Mouse (Mus musculus) gastrocnemius, postnatal 10 days (tissue): ENCODE results near the gene Dixdc1. TPM values are rescaled to one million over a fixed set of nuclear protein-coding genes. Genes with fewer than 3 reads are reported as not detected.

Experiments used
- DNase-seq: peaks from one replicate; pipeline ENCODE4 v3.0.0; 2021; ENCODE audit warnings: mixed read lengths
- long read RNA-seq, 2 experiments: library from polyadenylated mRNA; stranded (forward); transcript quantifications; one replicate each; pipeline ENCODE4 v2.0.0; 2021
- total RNA-seq, 2 experiments: library from RNA; stranded (reverse); gene quantifications; 2 replicates each; pipeline ENCODE4 v1.2.3; 2021

Dixdc1 gene
- 1 to 10 TPM; 6.2 to 9.3 TPM for total RNA-seq
- long read RNA-seq, experiment 1, full-length matches to known transcripts: 5 of 9 reads
- long read RNA-seq, experiment 1, partial matches to known transcripts: 0 of 9 reads
- long read RNA-seq, experiment 1, other reads (novel, unspliced or antisense): 4 of 9 reads
- long read RNA-seq, experiment 2, partial matches to known transcripts: 0 of 4 reads
- long read RNA-seq, experiment 2, other reads (novel, unspliced or antisense): 4 of 4 reads

DNA sequence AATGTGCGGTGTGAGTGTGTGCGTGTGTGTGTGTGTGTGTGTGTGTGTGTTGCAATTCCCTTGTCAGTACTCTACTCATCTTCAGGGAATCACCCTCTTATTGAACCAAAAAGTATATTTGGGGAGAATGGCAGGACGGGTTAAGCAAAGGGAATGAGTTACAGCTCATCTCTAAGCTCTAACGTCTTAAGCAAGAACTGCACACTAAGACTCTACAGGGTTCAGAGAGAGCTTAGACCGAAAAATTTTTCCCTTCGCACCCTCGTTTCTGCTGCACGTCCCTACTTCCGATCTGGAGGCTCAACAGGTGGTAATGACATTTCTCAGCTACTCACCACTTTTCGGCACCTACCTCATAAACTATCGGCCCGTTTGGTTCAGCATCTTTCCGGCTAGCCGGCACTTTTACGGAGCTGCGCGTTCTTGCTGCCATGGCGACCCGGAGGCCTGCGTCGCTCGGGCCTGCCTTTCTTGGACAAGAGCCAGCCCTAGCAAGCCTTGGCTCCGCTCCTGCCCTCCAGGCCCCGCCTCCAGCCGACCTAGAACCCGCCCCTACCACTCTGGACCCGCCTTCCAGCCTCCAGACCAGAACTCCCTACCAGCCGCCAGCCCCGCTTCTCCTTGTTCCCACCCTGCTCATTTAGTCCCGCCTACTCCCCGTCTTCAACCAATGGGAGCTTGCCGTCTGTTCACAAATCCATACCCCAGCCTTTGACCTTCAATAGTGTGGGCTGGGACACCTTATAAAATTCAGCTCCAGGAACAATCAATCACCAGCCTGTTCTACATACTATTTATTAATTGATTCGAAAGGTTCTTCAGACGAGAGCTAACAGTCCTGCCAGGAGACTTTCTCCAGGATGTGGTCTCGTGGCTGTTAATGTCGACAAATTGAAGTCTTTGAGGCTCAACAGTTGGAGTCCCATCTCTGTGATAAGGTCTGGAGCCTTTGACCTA is at the start of gene Dixdc1:
Dixdc1 (minus strand) TSS at position 604 of the 957 bp plus-strand sequence.
- DNase-seq: peak; percentile 93

DNA sequence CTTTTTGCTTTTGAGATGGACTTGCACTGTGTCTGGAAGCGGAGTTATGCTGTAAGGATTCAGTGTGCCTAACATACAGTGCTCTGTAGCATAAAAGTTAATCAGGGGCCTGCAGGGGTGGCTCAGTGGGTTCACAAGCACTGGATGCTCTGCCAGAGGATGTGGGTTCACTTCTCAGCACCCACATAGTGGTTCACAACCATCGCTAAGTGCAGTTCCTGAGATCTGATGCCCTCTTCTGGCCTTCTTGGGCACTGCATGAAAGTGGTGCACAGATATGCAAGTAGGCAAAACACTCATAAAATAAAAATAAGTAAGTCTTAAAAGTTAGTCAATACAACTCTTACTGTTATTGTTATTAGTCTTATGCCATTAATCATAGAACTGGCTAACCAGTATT is 42.8 kb upstream of the Dixdc1 start:
- DNase-seq: peak; percentile 29

GRCm38 (mm10) chr9:50776162-50776760 is 36.9 kb upstream of the Dixdc1 start:
- no peak for DNase-seq

GRCm38 (mm10) chr9:50775662-50776126 is 36.4 kb upstream of the Dixdc1 start:
- peak; percentile 33 for DNase-seq

GRCm38 (mm10) chr9:50774991-50775612 is 35.8 kb upstream of the Dixdc1 start, which contains the start of the genes Alg9 and 1110032A03Rik:
Gene Alg9 (plus strand): TSS chr9:50775019.
Gene 1110032A03Rik (minus strand): TSS chr9:50775520.
- peak; percentile 90 for DNase-seq

GRCm38 (mm10) chr9:50774026-50774462 is 34.7 kb upstream of the Dixdc1 start:
- DNase-seq: no peak

- DNase-seq: no peak
Measured at GRCm38 (mm10) chr9:50770011-50770410, 30.7 kb upstream of the Dixdc1 start.

DNA sequence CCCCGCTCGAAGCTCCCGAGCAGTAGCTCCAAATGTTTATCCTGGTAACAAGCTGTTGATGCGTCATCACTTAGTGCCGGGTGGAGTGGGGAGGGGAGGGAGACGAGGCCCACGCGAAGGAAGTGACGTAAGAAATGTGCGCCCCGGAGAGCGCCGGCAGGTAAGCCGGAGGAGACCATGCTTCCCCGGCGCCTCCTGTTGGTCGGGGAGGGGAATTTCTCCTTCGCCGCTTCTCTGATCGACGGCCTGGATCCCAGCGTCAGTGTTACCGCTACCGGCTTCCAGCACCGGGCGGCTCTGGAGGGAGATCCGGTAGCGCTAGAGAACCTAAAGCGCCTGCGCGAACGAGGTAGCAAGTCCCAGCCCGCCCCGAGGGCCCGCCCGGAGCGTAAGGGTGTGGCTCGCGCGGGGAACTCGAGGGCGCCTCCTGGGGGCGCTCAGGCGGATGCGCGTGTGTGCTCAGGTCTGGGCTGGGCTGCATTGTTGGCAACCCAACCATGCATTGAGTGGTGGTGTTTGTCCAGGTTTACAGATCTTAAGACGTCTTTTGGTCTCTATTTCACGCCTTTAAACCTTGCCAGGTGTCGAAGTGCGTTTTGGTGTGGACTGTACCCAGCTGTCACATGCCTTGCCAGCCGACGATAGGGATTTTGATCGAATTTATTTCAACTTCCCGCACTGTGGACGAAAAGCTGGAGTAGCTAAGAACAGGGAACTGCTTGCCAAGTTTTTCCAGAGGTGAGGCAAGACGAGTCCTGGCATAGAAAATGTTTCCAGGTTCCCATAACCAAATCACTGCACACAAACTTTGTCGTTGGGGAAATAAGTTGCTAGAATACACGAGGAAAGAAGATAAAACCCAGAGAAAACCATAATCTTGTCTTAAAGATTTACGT is 29.0 kb upstream of the Dixdc1 start, which contains the start of gene Fdxacb1:
Fdxacb1 (plus strand) TSS at position 130 of the 896 bp plus-strand sequence.
- peak; percentile 94 for DNase-seq

DNA sequence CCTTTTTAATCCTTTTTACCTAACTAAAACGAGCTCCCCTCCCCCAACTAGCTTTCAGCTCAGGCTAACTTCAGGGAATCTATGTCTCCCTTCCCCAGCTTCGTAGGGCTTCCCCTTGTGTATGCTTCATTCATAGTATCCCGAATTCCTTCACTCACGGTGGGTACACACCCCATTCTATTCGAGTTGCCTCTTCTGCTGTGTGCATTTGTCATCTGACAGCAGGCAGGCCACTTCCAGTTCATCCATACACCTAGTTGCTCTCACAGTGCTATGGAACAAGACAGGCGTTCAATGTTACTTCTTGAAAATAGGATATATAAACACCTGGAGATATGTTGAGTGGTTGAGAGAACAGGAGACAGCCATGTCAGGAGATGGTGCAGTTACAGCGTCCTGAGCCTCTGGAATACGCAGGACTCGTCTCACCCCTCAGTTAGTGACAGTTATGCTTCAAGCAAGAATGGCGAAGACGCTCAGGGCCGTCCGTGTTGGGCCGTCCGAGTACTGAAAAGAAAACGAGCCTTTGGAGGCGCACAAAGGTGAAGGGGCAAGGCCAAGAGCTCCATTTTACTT is 28.3 kb upstream of the Dixdc1 start:
- no peak for DNase-seq

- no peak for DNase-seq
Measured at GRCm38 (mm10) chr9:50763331-50763730, 24.0 kb upstream of the Dixdc1 start.

DNA sequence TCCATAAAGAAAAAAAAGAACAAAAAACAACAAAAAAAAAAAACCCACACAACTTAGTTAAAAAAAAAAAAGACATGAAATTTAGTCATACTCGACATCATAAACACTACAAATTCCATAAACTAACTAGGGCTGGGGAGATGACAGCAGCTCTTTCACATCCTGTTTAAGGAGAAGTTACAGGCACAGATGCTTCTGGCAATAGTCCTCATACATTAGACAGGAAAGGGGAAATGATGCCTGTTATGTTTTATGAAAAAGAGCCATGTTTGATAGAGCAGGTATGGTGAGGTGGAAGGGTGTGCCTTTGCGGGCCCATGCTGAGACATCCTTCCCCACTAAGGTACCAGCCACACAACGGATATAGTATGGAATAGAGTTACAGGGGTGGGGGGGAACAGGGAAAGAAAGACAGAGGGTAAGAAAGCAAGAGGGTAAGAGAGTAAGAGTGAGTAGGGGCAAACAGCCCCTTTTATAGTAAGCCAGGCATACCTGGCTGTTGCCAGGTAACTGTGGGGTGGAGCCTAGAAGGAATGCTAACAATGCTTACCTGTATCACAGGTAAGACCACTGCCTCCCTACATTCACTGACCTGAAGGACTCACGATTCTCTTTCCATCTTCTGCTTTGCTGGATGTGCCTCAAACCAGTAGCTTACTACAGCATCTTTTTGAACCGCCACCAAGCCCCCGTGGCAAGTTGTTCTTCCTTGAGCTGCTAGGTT is 22.4 kb upstream of the Dixdc1 start:
- DNase-seq: no peak

- no peak for DNase-seq
Measured at GRCm38 (mm10) chr9:50756711-50757110, 17.4 kb upstream of the Dixdc1 start.

DNA sequence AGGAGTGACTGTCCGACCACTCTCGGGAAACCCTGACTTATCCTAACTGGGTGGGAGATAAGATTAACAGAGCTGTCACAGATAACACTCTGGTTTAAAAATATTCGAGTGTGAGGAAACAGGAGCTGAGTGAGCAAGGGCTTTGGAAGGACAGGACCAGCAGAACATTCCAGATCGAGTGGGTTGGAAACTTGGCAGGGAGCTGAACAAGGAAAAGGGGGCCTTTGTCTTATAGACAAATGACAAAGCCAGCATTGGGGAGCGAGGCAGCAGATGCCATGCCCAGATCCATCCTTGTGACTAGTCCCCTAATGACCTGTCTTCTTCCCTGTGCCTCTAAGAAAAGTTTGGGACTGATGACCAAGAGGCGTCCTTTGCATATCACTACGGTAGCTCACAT is 14.6 kb upstream of the Dixdc1 start:
- no peak for DNase-seq

DNA sequence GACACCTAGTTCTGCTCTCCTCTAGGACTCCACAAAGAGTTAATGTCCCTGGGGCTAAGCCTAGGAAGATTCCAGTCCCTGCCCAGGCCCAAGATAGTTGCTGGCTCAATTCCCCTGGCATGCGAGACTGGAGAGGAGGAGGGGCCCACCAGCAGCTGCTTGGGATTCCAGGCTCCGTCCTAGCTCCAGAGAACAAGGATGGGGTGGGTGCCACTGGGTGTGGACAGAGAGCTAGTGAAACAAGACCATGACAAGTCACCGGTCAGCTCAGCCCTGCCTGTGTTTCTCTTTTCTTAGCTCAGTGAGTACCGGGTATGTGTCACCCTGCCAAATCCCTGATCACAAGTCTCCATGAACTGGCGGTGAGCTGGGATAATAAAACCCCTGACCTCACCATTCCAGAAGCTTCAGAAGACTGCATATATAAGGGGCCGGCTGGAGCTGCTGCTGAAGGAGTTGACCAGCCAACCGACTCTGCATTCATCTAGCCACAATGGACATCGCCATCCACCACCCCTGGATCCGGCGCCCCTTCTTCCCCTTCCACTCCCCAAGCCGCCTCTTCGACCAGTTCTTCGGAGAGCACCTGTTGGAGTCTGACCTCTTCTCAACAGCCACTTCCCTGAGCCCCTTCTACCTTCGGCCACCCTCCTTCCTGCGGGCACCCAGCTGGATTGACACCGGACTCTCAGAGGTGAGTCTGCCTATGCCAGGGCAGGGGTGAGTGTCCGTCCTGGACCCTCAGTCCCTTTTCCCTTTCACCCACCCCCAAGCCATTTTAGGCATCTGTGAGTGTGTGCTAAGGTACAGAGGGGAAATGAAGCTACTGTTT is 13.7 kb upstream of the Dixdc1 start:
- DNase-seq: peak; percentile 91

GRCm38 (mm10) chr9:50752054-50752602 is 12.8 kb upstream of the Dixdc1 start, which contains the start of gene Hspb2:
Gene Hspb2 (minus strand): TSS chr9:50752354.
- peak; percentile 63 for DNase-seq

GRCm38 (mm10) chr9:50751323-50751722 is 12.0 kb upstream of the Dixdc1 start, which contains the start of gene Cryab:
Gene Cryab (plus strand): TSS chr9:50751325.
- DNase-seq: peak; percentile 28

DNA sequence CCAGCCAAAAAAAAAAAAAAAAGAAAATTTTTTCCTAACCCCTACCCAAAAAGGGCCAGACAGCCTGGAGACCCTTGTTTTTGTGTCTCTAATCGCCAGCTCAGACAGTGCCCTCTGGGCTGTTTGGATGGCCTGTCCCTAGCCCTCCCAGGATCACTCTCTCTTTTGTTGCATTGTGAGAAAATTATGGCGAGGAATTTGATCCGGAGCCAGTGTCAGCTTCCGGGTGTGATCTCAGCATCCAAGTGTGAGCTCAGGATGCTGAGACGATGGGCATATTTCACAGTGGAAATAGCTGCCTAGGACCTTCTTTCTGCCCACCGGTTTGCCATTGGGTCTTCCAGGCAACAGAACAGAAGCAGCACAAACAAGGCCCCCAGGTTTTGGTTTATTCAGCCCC is 11.4 kb upstream of the Dixdc1 start:
- no peak for DNase-seq

DNA sequence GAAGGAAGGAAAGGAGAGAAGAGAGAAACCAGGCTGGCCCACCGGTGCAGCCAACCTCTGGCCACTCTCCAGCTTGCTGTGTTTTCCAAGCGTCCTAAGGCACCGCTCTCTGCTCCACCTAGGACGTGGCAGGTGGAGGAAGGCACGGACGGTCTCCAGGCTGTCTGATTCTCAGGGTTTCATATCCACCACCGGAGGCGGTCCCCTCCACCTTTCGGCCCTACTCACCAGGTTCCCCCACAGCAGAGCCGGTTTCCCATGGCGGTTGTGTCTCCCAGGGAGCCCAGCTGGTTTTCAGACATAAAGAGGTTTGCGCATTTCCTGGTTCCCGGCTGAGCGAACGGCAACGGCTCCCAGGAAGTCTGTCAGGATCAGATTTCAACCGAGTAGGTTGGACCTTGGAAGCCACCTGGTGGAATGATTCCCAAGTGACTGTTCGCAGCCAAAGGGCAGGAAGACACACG is 6.9 kb upstream of the Dixdc1 start, which contains the start of gene 2310030G06Rik:
2310030G06Rik (minus strand) TSS at position 323 of the 464 bp plus-strand sequence.
- no peak for DNase-seq
